ENCODE assay signal across 1 mouse cellular context in the genomic region with DNA sequence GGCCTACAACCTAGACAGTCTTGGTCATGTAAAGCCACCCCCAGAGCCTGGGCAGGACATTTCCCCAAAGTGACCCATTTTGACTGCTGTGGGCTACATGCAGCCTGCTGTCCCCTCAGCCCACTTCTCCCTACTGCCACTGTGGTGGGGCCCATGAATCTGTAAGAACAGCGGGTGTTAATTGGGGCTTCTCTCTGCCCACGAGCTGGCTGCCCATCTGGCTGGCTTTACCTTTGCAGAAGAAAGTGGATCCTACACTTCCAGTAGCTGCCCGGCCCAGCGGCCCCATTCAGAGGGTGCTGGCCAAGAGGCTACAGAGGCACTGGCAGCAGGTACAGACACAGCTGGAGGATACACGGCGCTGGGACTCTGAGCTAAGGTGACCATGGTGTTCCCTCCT.
TF ChIP-seq lines count a peak whose summit lies in the region.

No protein-coding gene starts in this region.

TF ChIP-seq in MEL, 35 proteins besides CTCF, POLR2A, EP300 and RAD21 (continued from another document):
- no peak for TF ChIP-seq POLR2AphosphoS5 (IDR thresholded peaks at IDR 0.05; ENCODE audit: borderline replicate concordance, low read depth, low read length)
- TF ChIP-seq MXI1 (IDR thresholded peaks at IDR 0.05; ENCODE audit: low read depth, low read length) = no peak
- TF ChIP-seq SIN3A (IDR thresholded peaks at IDR 0.05; ENCODE audit: low read length) = no peak
- TF ChIP-seq ELF1 (IDR thresholded peaks at IDR 0.05; ENCODE audit: low read depth, low read length) = no peak
- TF ChIP-seq GABPA (IDR thresholded peaks at IDR 0.05; ENCODE audit: low read depth, low read length) = no peak
- no peak for TF ChIP-seq JUND (IDR thresholded peaks at IDR 0.05; ENCODE audit: low read depth, low read length)
- no peak for TF ChIP-seq TCF12 (IDR thresholded peaks at IDR 0.05; ENCODE audit: low read depth, low read length)
- no peak for TF ChIP-seq GATA1 (IDR thresholded peaks at IDR 0.05; ENCODE audit: low read depth, low read length)
- no peak for TF ChIP-seq ETS1 (IDR thresholded peaks at IDR 0.05; ENCODE audit: low read depth, low read length)
- no peak for TF ChIP-seq KAT2A (conservative IDR thresholded peaks at IDR 0.05; ENCODE audit: low read depth, low read length)
- TF ChIP-seq TBP (IDR thresholded peaks at IDR 0.05; ENCODE audit: low read depth, low read length) = no peak
- no peak for TF ChIP-seq MYB (IDR thresholded peaks at IDR 0.05; ENCODE audit: low read depth, low read length)
- no peak for TF ChIP-seq USF2 (IDR thresholded peaks at IDR 0.05; ENCODE audit: borderline replicate concordance in 1 of 2, insufficient read depth in 1 of 2, low read depth in 1 of 2, low read length in 2 of 2)
- TF ChIP-seq SMC3 (IDR thresholded peaks at IDR 0.05; ENCODE audit: low read depth, low read length) = no peak
- TF ChIP-seq MYC (IDR thresholded peaks at IDR 0.05; ENCODE audit: low read depth, low read length) = no peak
- no peak for TF ChIP-seq BHLHE40 (IDR thresholded peaks at IDR 0.05; ENCODE audit: borderline replicate concordance, low read depth, low read length)
- no peak for TF ChIP-seq E2F4 (IDR thresholded peaks at IDR 0.05; ENCODE audit: borderline replicate concordance, low read depth, low read length)
- no peak for TF ChIP-seq ZMIZ1 (IDR thresholded peaks at IDR 0.05; ENCODE audit: low read depth, low read length)
